Mouse (Mus musculus) liver, embryonic 14.5 days (tissue): ENCODE measurements at regions not wholly inside any gene's neighbourhood (a gene's known extent, or its start where the extent isn't known, plus 50 kb on each side); places are given as distances from the start of the nearest gene placed in this dataset.
"Not testable (repeated sequence)": the region's sequence is repeated elsewhere in the genome, so short reads cannot be mapped to it uniquely, and the experiment has no call there.

Source experiments
- ATAC-seq: fragments of 200-750 bp; cut with Nextera tagmentation; 2 replicates; pipeline ENCODE4 v1.8.0; 2017; ENCODE audit warnings: moderate number of reproducible peaks, mild to moderate bottlenecking, moderate library complexity; ENCODE audit not compliant: insufficient read depth
- DNase-seq, 3 experiments: peaks; one replicate each; pipeline ENCODE4 v3.0.0-alpha.2; 2012 to 2013; ENCODE audit warnings: low read depth in 3 of 3, low spot score in 3 of 3
- H3K27ac ChIP-seq: fragments of 300-500 bp; sonication (generic); 2 replicates; pipeline ENCODE4 v1.5.1; 2014; ENCODE audit warnings: moderate library complexity, mild to moderate bottlenecking, control low read depth, inconsistent platforms
- H3K27me3 ChIP-seq: fragments of 300-500 bp; sonication (generic); 2 replicates; pipeline ENCODE4 v1.6.1; 2014; ENCODE audit warnings: mild to moderate bottlenecking, low read length, moderate library complexity; ENCODE audit not compliant: control insufficient read depth, insufficient read depth
- H3K36me3 ChIP-seq: fragments of 300-500 bp; sonication (generic); replicated peaks from 2 replicates; pipeline ENCODE4 v1.6.1; 2014; ENCODE audit warnings: low read depth; ENCODE audit not compliant: control insufficient read depth, insufficient read depth
- H3K4me1 ChIP-seq, 2 experiments: fragments of 200-500 bp in 1 of 2; fragments of 300-500 bp in 1 of 2; sonication (generic) in 1 of 2; replicated peaks; 2 replicates each; pipeline ENCODE4 v1.6.1; 2012 to 2014; ENCODE audit warnings: antibody characterized with exemption in 1 of 2, inconsistent platforms in 1 of 2, low read length in 1 of 2; ENCODE audit not compliant: control insufficient read depth in 2 of 2, insufficient read depth in 2 of 2
- H3K4me2 ChIP-seq: fragments of 300-500 bp; sonication (generic); 2 replicates; pipeline ENCODE4 v1.6.1; 2014; ENCODE audit warnings: low read depth, mild to moderate bottlenecking, control low read depth, moderate library complexity
- H3K4me3 ChIP-seq, 2 experiments: fragments of 200-500 bp in 1 of 2; fragments of 300-500 bp in 1 of 2; sonication (generic) in 1 of 2; 2 replicates each; pipeline ENCODE4 v1.5.1; 2012 to 2014; ENCODE audit warnings: low read depth in 2 of 2, low read length in 2 of 2, mild to moderate bottlenecking in 2 of 2, control low read depth in 1 of 2, inconsistent platforms in 1 of 2, moderate library complexity in 1 of 2; ENCODE audit not compliant: insufficient read depth in 1 of 2
- H3K9ac ChIP-seq: fragments of 300-500 bp; sonication (generic); replicated peaks from 2 replicates; pipeline ENCODE4 v1.6.1; 2014; ENCODE audit warnings: mild to moderate bottlenecking, control low read depth, moderate library complexity
- H3K9me3 ChIP-seq: fragments of 300-500 bp; sonication (generic); 2 replicates; pipeline ENCODE4 v1.6.1; 2016; ENCODE audit warnings: low read length, mixed read lengths; ENCODE audit not compliant: control insufficient read depth
- CTCF ChIP-seq: IDR thresholded peaks from 2 replicates; pipeline ENCODE4 v1.5.1; 2016; ENCODE audit warnings: antibody characterized with exemption, low read depth, control low read depth
- EP300 ChIP-seq: IDR thresholded peaks from 2 replicates; pipeline ENCODE4 v1.6.1; 2016; ENCODE audit warnings: antibody characterized with exemption, low read depth
- WGBS: fragments of 180-500 bp; shearing (Covaris S2); extraction: QIAGEN DNeasy Blood & Tissue Kit; methylation state at CpG from one replicate; pipeline ENCODE4 v1.1.7; 2014; ENCODE audit not compliant: insufficient replicate concordance; 5-methylcytosine and 5-hydroxymethylcytosine counted together

DNA sequence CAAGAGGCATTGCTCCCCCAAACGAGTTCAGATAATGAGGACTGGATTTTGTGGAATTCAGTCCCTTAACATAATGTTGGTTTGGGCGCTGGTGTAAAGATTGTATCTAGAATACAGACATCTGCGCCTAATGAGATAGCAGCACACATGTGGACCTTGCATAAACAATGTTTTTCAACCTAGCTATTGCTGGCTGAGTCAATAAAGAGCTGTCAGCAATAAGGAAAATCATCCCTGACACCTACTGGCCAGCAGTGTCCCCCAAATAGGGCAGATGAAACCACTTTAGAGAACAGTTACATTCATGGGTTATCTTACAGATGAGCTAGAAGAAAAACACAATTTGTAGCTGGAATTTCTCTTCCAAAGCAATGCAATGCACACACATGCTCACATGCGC lies 252.7 kb upstream of the Dcbld2 start:
- H3K9ac ChIP-seq = no peak overlapping the region
- no peaks in the 10 kb centered on the region for H3K27me3 ChIP-seq
- no peaks in the 10 kb centered on the region for H3K9me3 ChIP-seq
- DNase-seq (no peak), ATAC-seq (no peak)
- no peak overlapping the region for H3K27ac ChIP-seq
- TF ChIP-seq CTCF = no peak
- H3K36me3 ChIP-seq = no peaks in the 10 kb centered on the region
- H3K4me3 ChIP-seq = no peak overlapping the region
- no peaks in the 10 kb centered on the region for H3K4me1 ChIP-seq
- no peak overlapping the region for H3K4me2 ChIP-seq
- WGBS = 25% methylated on average over 4 of the region's 4 CpGs

GRCm38 (mm10) chr16:58178744-58179401 lies 229.4 kb upstream of the Dcbld2 start:
- ATAC-seq = no peak

GRCm38 (mm10) chr16:58179981-58180380 lies 228.3 kb upstream of the Dcbld2 start:
- not testable (repeated sequence) for DNase-seq, ATAC-seq, H3K27me3 ChIP-seq, H3K36me3 ChIP-seq, H3K9me3 ChIP-seq, H3K27ac ChIP-seq, H3K4me2 ChIP-seq, H3K4me1 ChIP-seq, H3K9ac ChIP-seq, H3K4me3 ChIP-seq

More at GRCm38 (mm10) chr16:58178744-58179401, 229.4 kb upstream of the Dcbld2 start:
- Histone ChIP-seq H3K27ac (no peak overlapping the region), H3K27me3 (no peaks in the 10 kb centered on the region), H3K36me3 (no peaks in the 10 kb centered on the region), H3K4me3 (no peak overlapping the region), H3K4me1 (no peaks in the 10 kb centered on the region), H3K4me2 (no peak overlapping the region), H3K9me3 (no peaks in the 10 kb centered on the region), H3K9ac (no peak overlapping the region)
- WGBS = 60% methylated on average over 5 of the region's 5 CpGs
- DNase-seq = no peak
- TF ChIP-seq CTCF = no peak

- Histone ChIP-seq H3K36me3 (no peaks in the 10 kb centered on the region), H3K4me1 (no peaks in the 10 kb centered on the region), H3K9me3 (no peaks in the 10 kb centered on the region), H3K4me2 (no peak overlapping the region), H3K27me3 (no peaks in the 10 kb centered on the region), H3K4me3 (no peak overlapping the region), H3K27ac (no peak overlapping the region), H3K9ac (no peak overlapping the region)
- TF ChIP-seq CTCF (no peak), EP300 (no peak)
- DNase-seq = no peak
- ATAC-seq = no peak
- 59% methylated on average over 5 of the region's 5 CpGs for WGBS
Observed at GRCm38 (mm10) chr16:58194619-58195497, 213.4 kb upstream of the Dcbld2 start.

GRCm38 (mm10) chr16:58211872-58212271 lies 196.4 kb upstream of the Dcbld2 start:
- H3K27ac ChIP-seq = no peak overlapping the region
- ATAC-seq (no peak), DNase-seq (no peak)
- no peaks in the 10 kb centered on the region for H3K9me3 ChIP-seq
- 60% methylated on average over 2 of the region's 2 CpGs for WGBS
- TF ChIP-seq CTCF (no peak), EP300 (no peak)
- H3K4me3 ChIP-seq = no peak overlapping the region
- H3K4me2 ChIP-seq = no peak overlapping the region
- H3K27me3 ChIP-seq = no peaks in the 10 kb centered on the region
- H3K9ac ChIP-seq = no peak overlapping the region
- H3K36me3 ChIP-seq = no peaks in the 10 kb centered on the region
- no peaks in the 10 kb centered on the region for H3K4me1 ChIP-seq
